Mouse (Mus musculus) hindbrain, embryonic 16.5 days (tissue): Measurements from ENCODE around the gene Mthfd1l. TPM values are rescaled to one million over a fixed set of nuclear protein-coding genes. Genes with fewer than 3 reads are reported as not detected.

ENCODE experiments used
- ATAC-seq: fragments of 200-750 bp; cut with Nextera tagmentation; 2 replicates; pipeline ENCODE4 v1.8.0; 2017; ENCODE audit warnings: moderate TSS enrichment, moderate library complexity
- H3K27ac ChIP-seq: fragments of 300-500 bp; sonication (generic); 2 replicates; pipeline ENCODE4 v1.5.1; 2014; ENCODE audit warnings: low read depth, mild to moderate bottlenecking, control low read depth, low read length, moderate library complexity
- H3K27me3 ChIP-seq: fragments of 300-500 bp; sonication (generic); replicated peaks from 2 replicates; pipeline ENCODE4 v1.6.1; 2014; ENCODE audit warnings: low read length; ENCODE audit not compliant: control insufficient read depth, insufficient read depth
- H3K36me3 ChIP-seq: fragments of 300-500 bp; sonication (generic); 2 replicates; pipeline ENCODE4 v1.6.1; 2014; ENCODE audit warnings: mild to moderate bottlenecking, low read length, moderate library complexity, mixed read lengths; ENCODE audit not compliant: control insufficient read depth, insufficient read depth
- H3K4me1 ChIP-seq: fragments of 300-500 bp; sonication (generic); 2 replicates; pipeline ENCODE4 v1.6.1; 2014; ENCODE audit warnings: low read depth, low read length; ENCODE audit not compliant: control insufficient read depth, insufficient read depth
- H3K4me2 ChIP-seq: fragments of 300-500 bp; sonication (generic); 2 replicates; pipeline ENCODE4 v1.6.1; 2014; ENCODE audit warnings: mild to moderate bottlenecking, low read length, control low read depth, moderate library complexity
- H3K4me3 ChIP-seq: fragments of 300-500 bp; sonication (generic); 2 replicates; pipeline ENCODE4 v1.5.1; 2014; ENCODE audit warnings: mild to moderate bottlenecking, low read length, control low read depth, moderate library complexity
- H3K9ac ChIP-seq: fragments of 300-500 bp; sonication (generic); 2 replicates; pipeline ENCODE4 v1.6.1; 2014; ENCODE audit warnings: low read depth, mild to moderate bottlenecking, control low read depth, low read length, moderate library complexity
- H3K9me3 ChIP-seq: fragments of 300-500 bp; sonication (generic); 2 replicates; pipeline ENCODE4 v1.6.1; 2014; ENCODE audit warnings: mild to moderate bottlenecking, low read length, moderate library complexity; ENCODE audit not compliant: control insufficient read depth
- WGBS: fragments of 180-500 bp; shearing (Covaris S2); extraction: QIAGEN DNeasy Blood & Tissue Kit; methylation state at CpG from one replicate; pipeline ENCODE4 v1.1.7; 2014; 5-methylcytosine and 5-hydroxymethylcytosine counted together
- polyA plus RNA-seq: library from polyadenylated mRNA; unstranded; fragments of >200 nt; fragmentation: Nextera tagmentation; extraction: Ambion mirVana; gene quantifications from 2 replicates; pipeline ENCODE4 v1.2.1, GENCODE M21; 2015

Gene Mthfd1l
- polyA plus RNA-seq, 1 experiment from 2014 or later, result 7.2 TPM

DNA sequence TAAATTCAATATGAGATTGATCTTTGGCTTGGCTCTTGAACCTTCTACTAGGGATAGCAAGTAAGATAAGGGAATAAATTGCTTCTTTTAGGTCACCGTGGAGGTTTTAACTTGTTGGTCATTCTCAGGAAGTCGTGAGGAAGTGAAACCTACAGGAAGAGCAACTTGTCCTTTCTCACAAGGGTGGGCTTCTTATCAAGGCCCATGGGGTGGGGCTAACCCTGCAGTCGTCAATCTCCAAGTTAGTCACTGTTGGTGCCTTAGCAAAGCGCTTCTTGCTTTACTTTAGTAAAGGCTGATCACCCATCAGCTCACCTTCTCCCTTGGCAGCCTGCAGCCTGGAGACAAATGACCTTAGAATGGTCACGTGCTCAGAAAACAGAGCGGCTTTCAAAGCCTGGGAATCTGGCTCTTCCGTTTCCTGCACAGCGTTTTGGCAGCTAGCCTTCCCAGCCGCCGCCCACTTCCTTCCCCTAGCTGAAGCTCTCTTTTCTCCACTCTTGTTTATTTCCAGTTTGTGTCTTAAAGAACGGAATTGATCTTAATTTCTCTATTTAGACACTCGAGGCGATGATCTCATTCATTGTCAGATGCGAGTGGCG is 106.8 kb downstream of the Mthfd1l start:
- Histone ChIP-seq H3K4me1 (no peaks in the 10 kb centered on the region), H3K9me3 (no peaks in the 10 kb centered on the region), H3K27me3 (no peaks in the 10 kb centered on the region), H3K27ac (peak overlapping the region; percentile 4; the same call in 1 of the 2 replicates), H3K4me2 (no peak overlapping the region), H3K36me3 (no peaks in the 10 kb centered on the region), H3K9ac (no peak overlapping the region), H3K4me3 (no peak overlapping the region)
- WGBS, result 69% methylated on average over 15 of the region's 15 CpGs
- ATAC-seq, result peak; percentile 66

DNA sequence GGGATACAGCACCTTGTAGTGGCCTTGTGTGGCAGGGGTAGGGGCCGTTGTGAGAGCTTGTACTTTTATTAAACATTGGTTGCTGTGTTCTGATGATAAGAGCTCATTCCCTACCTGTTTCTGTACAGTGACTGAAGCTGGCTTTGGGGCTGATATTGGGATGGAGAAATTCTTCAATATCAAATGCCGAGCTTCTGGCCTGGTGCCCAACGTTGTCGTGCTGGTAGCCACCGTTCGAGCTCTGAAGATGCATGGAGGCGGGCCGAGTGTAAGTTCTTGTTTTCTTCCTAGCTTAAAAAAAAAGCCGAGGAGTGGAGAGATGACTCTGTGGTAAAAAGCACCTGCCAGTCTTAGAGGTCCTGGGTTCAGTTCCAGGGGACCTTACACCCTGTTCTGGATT is 110.7 kb downstream of the Mthfd1l start:
- Histone ChIP-seq H3K4me2 (no peak overlapping the region), H3K36me3 (no peaks in the 10 kb centered on the region), H3K9ac (no peak overlapping the region), H3K9me3 (no peaks in the 10 kb centered on the region), H3K27ac (no peak overlapping the region), H3K4me1 (no peaks in the 10 kb centered on the region), H3K27me3 (no peaks in the 10 kb centered on the region), H3K4me3 (no peak overlapping the region)
- no peak for ATAC-seq
- WGBS, result 78% methylated on average over 9 of the region's 9 CpGs

DNA sequence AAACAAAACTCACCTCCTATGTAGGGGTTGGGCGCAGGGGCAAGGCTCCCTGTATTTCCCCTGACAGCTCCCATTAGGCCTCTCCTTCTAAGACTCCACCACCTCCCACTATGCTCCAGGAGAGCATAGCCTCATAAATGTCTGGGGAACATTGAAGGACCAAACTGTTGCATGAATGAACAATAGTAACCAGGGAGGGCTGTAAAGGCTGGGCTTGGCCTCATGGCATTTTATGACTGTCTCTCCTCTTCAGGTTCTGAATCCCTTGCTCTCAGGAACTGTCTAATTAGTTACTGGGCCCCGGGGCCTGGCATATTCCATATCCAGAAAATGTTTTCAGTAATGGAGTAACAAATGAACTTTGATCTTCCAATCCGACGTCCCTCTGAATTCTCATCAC is 112.0 kb downstream of the Mthfd1l start:
- no peak overlapping the region for H3K4me3 ChIP-seq
- H3K27ac ChIP-seq, result no peak overlapping the region
- no peaks in the 10 kb centered on the region for H3K4me1 ChIP-seq
- no peak overlapping the region for H3K9ac ChIP-seq
- no peak overlapping the region for H3K4me2 ChIP-seq
- H3K9me3 ChIP-seq, result no peaks in the 10 kb centered on the region
- no peaks in the 10 kb centered on the region for H3K27me3 ChIP-seq
- no peak for ATAC-seq
- 75% methylated on average over 4 of the region's 4 CpGs for WGBS
- no peaks in the 10 kb centered on the region for H3K36me3 ChIP-seq

DNA sequence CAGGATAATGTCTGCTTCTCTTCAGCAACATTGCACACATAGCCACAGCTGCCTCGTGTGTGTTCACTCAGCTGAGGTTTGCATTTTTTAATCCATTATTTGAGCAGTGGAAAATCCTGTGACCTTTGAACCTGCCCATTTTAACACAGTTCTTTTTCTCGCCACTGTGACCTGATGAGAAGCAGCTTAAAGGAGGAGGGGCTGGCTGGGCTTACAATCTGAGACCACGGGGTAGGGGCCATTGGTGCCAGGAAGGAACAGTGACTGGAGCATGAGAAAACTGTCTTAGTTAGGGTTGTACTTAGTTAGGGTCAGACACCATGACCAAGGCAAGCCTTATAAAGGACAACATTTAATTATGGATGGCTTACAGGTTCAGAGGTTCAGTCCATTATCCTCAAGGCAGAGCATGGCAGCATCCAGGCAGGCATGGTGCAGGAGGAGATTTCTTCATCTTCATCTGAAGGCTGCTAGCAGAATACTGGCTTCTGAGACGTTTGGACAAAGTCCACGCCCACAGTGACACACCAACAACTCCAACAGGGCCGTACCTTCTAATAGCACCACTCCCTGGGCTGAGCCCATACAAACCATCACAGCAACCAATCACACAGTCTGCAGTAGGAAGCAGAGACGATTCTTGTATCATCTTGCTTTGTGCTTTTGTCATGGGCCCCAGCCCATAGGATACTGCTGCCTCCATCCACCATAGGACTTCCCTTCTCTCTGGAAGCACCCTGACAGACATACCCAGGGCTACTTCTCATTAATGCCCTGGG is 112.6 kb downstream of the Mthfd1l start:
- H3K4me2 ChIP-seq, result no peak overlapping the region
- no peak overlapping the region for H3K27ac ChIP-seq
- H3K4me3 ChIP-seq, result no peak overlapping the region
- H3K9ac ChIP-seq, result no peak overlapping the region
- H3K9me3 ChIP-seq, result no peaks in the 10 kb centered on the region
- no peaks in the 10 kb centered on the region for H3K27me3 ChIP-seq
- ATAC-seq, result no peak
- H3K36me3 ChIP-seq, result no peaks in the 10 kb centered on the region
- H3K4me1 ChIP-seq, result no peaks in the 10 kb centered on the region
- 51% methylated on average over 7 of the region's 7 CpGs for WGBS

DNA sequence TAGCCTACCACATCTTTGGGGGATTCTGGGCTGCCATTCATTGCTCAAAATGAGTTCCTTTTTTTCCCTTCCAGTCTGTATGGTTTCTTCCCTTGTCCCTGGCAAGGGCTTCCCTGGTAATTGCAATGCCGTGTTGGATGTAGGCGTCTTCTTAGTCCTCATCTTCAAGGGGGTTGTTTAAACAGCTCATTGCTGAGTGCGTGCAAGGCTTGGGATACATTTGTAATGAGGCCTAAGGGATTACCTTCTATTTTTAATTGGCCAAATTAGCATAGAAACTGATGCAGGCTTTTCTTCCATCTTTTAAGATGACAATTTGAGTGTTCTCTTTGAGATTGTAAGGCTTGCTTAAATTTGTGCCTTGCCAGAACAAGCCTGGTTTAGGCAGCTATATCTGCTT is 114.6 kb downstream of the Mthfd1l start:
- WGBS, result 67% methylated on average over 3 of the region's 3 CpGs
- no peak overlapping the region for H3K4me2 ChIP-seq
- ATAC-seq, result no peak
- H3K9ac ChIP-seq, result no peak overlapping the region
- H3K27me3 ChIP-seq, result no peaks in the 10 kb centered on the region
- no peak overlapping the region for H3K27ac ChIP-seq
- H3K36me3 ChIP-seq, result no peaks in the 10 kb centered on the region
- H3K4me1 ChIP-seq, result no peaks in the 10 kb centered on the region
- H3K4me3 ChIP-seq, result no peak overlapping the region
- H3K9me3 ChIP-seq, result no peaks in the 10 kb centered on the region

DNA sequence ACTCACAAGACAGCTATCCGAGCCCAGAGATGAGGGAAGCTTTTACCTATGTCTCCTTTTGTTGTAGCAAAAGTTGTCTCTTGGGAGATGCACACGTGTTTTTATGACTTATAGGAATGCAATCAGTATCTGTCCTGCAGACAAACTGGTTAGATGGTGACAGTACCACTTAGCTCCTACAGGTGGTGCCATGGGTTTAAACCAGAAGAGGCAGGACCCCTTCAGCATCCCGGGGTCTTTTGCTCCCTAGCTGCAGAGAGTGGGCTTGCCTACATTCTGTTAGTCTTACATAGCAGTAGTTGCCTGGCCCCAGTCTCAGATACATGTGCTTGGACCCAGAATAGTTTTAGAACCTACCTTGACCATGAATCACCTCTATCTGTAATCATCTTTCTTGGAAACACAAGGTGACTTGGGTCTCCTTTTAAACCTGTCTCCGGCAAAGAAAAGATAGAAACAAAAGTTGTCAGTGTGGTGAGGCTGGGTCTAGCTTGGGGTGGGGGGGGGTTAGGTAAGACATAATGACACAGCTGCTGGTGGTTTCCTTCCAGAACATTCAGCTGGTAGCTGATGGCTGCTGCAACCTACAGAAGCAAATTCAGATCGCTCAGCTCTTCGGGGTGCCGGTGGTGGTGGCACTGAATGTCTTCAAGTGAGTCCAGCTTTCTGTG is 116.0 kb downstream of the Mthfd1l start:
- Histone ChIP-seq H3K27ac (no peak overlapping the region), H3K4me1 (no peaks in the 10 kb centered on the region), H3K4me3 (no peak overlapping the region), H3K9ac (no peak overlapping the region), H3K9me3 (no peaks in the 10 kb centered on the region), H3K36me3 (no peaks in the 10 kb centered on the region), H3K27me3 (no peaks in the 10 kb centered on the region), H3K4me2 (no peak overlapping the region)
- ATAC-seq, result no peak
- 75% methylated on average over 7 of the region's 7 CpGs for WGBS

DNA sequence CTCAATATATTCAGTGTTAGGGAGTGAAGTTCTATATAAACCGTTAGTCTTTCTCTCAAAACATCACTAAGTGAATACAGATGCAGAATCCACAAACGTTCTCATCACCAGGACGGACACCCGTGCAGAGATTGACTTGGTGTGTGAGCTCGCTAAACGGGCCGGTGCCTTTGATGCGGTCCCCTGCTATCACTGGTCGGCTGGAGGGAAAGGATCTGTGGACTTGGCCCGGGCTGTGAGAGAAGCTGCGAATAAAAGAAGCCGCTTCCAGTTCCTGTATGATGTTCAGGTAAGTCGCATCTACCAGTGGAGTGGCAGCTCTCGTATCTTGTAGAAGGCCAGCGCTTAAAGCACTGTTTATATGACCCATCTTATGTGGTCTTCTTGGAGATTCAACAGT is 117.0 kb downstream of the Mthfd1l start:
- Histone ChIP-seq H3K9ac (no peak overlapping the region), H3K4me1 (0 out of 2 replicates have a peak, but pooled peaks cover 2% of the 10 kb centered on the region), H3K4me3 (no peak overlapping the region), H3K27me3 (no peaks in the 10 kb centered on the region), H3K36me3 (no peaks in the 10 kb centered on the region), H3K9me3 (no peaks in the 10 kb centered on the region), H3K4me2 (no peak overlapping the region), H3K27ac (no peak overlapping the region)
- no peak for ATAC-seq
- 90% methylated on average over 15 of the region's 15 CpGs for WGBS

DNA sequence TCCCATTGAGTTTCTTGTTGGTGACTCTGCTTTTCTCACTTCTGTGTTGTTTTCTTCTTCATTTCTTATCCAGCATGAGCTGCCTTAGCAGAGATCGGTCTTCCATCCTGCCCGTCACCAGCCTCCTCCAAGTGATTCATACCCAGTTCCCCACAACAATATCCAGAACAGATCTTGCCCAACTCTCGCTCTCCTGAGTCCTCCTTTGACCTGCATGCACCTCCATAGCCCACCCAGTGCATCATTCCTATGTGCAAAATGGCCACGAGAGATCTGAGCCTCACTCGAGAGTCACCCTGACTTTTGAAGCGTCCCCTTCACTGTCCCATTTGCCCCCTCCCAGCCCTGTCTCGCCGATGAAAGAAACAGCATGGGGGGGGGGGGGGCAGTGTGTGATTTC is 120.1 kb downstream of the Mthfd1l start:
- H3K27ac ChIP-seq, result no peak overlapping the region
- no peak overlapping the region for H3K4me3 ChIP-seq
- no peaks in the 10 kb centered on the region for H3K27me3 ChIP-seq
- WGBS, result 88% methylated on average over 8 of the region's 8 CpGs
- no peak overlapping the region for H3K4me2 ChIP-seq
- H3K36me3 ChIP-seq, result no peaks in the 10 kb centered on the region
- 0 out of 2 replicates have a peak, but pooled peaks cover 2% of the 10 kb centered on the region for H3K4me1 ChIP-seq
- ATAC-seq, result no peak
- H3K9me3 ChIP-seq, result no peaks in the 10 kb centered on the region
- no peak overlapping the region for H3K9ac ChIP-seq

DNA sequence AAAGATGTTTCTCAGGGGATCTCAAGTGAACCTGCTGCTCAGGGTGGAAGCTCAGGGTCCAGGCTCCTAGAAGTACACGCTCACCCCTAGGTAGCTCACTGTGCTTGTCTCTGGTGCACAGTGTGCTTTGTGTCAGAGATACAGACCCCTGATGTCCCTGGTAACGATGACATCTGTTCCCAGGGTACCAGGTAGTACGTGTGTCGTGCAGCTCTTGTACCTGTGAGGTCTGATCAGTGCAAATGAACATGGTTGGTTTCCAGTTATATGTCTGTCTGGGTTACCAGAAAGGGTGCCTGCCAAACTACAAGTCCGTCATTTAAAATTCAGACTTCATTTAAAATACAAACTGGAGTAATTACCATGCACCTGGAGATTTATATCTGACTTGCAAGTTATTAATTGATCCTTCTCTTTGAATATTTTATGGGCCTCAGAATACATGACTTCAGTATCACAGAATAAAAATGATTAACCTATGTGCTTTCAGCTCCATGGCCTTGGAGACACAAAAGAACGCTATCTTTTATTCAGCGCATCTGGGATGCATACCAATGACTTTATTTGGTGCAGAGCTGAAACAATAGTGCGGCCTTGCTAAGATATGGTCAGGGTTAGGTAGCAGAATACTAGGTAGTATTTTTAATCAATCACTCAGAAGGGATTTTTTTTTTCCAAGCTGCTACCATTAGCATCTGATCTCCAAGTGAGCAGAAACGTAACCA is 121.3 kb downstream of the Mthfd1l start:
- no peaks in the 10 kb centered on the region for H3K9me3 ChIP-seq
- no peak overlapping the region for H3K27ac ChIP-seq
- no peak overlapping the region for H3K4me3 ChIP-seq
- H3K27me3 ChIP-seq, result no peaks in the 10 kb centered on the region
- 64% methylated on average over 9 of the region's 9 CpGs for WGBS
- no peak overlapping the region for H3K4me2 ChIP-seq
- H3K36me3 ChIP-seq, result no peaks in the 10 kb centered on the region
- no peak for ATAC-seq
- no peak overlapping the region for H3K9ac ChIP-seq
- 0 out of 2 replicates have a peak, but pooled peaks cover 2% of the 10 kb centered on the region for H3K4me1 ChIP-seq
